Mouse (Mus musculus): Measurements from ENCODE around the gene Gm47283. TPM values are rescaled to one million over a fixed set of nuclear protein-coding genes. Genes with fewer than 3 reads are reported as not detected.

Gene Gm47283
- not detected for polyA plus RNA-seq (2012; fragmentation: generic; extraction: Trizol)

GRCm38 (mm10) chrY:90784438-90784837, at the start of gene Gm47283:
TSS of gene Gm47283 (plus strand) at chrY:90784738.

GRCm38 (mm10) chrY:90754721-90755120, 29.8 kb upstream of the Gm47283 start, which contains the start of gene Gm21860:
TSS of gene Gm21860 (minus strand) at chrY:90754821.

GRCm38 (mm10) chrY:90839077-90839476, 54.5 kb downstream of the Gm47283 start, which contains the start of gene Gm21748:
TSS of gene Gm21748 (minus strand) at chrY:90839177.

Other genes with a start within 250 kb of the Gm47283 start
- not detected for gene Gm21860, start 29.9 kb upstream of the Gm47283 start, polyA plus RNA-seq (2012; fragmentation: generic; extraction: Trizol)
- not detected for gene Gm21748, start 54.4 kb downstream of the Gm47283 start, polyA plus RNA-seq (2012; fragmentation: generic; extraction: Trizol)

All from C3H10T1/2 (cell line).